Mouse (Mus musculus): ENCODE measurements around the gene Pacs2. TPM values are rescaled to one million over a fixed set of nuclear protein-coding genes. Genes with fewer than 3 reads are reported as not detected.
A peak's percentile ranks its signal among the peaks of the same experiment; 100 is the strongest.

The Pacs2 gene
- 22.6 and 24.4 TPM in 2 replicates for polyA plus RNA-seq (2015; fragmentation: Nextera tagmentation; extraction: Ambion mirVana)

- no peaks in the 10 kb centered on the region for H3K9me3 ChIP-seq
- H3K4me1 ChIP-seq: peaks cover 39% of the 10 kb centered on the region
- peak within 1 kb of the TSS; percentile 98 for H3K9ac ChIP-seq (replicated peaks)
- 2% methylated on average over 83 of the region's 85 CpGs for WGBS
- H3K4me3 ChIP-seq: peak within 1 kb of the TSS; percentile 100
- no peaks in the 10 kb centered on the region for H3K36me3 ChIP-seq
- peak; percentile 89 for ATAC-seq (replicated peaks)
- H3K4me2 ChIP-seq (replicated peaks): peak within 1 kb of the TSS; percentile 81
- no peaks in the 10 kb centered on the region for H3K27me3 ChIP-seq
- peak within 1 kb of the TSS; percentile 94 for H3K27ac ChIP-seq (replicated peaks)
Observed at GRCm38 (mm10) chr12:113013604-113014558, at the start of gene Pacs2. Pacs2 (plus strand) TSS chr12:113014508.

GRCm38 (mm10) chr12:112965783-112966182, 48.5 kb upstream of the Pacs2 start:
- no peaks in the 10 kb centered on the region for H3K4me1 ChIP-seq
- H3K9me3 ChIP-seq: no peaks in the 10 kb centered on the region
- H3K9ac ChIP-seq (replicated peaks): no peak overlapping the region
- WGBS: 83% methylated on average over 13 of the region's 13 CpGs
- no peak overlapping the region for H3K27ac ChIP-seq (replicated peaks)
- H3K27me3 ChIP-seq: no peaks in the 10 kb centered on the region
- no peak overlapping the region for H3K4me2 ChIP-seq (replicated peaks)
- H3K36me3 ChIP-seq: peaks cover 97% of the 10 kb centered on the region
- no peak for ATAC-seq (replicated peaks)
- no peak overlapping the region for H3K4me3 ChIP-seq

GRCm38 (mm10) chr12:112968943-112969342, 45.4 kb upstream of the Pacs2 start:
- H3K9ac ChIP-seq (replicated peaks): no peak overlapping the region
- no peak for ATAC-seq (replicated peaks)
- H3K4me1 ChIP-seq: no peaks in the 10 kb centered on the region
- H3K9me3 ChIP-seq: no peaks in the 10 kb centered on the region
- no peak overlapping the region for H3K27ac ChIP-seq (replicated peaks)
- WGBS: 86% methylated on average over 8 of the region's 8 CpGs
- no peaks in the 10 kb centered on the region for H3K27me3 ChIP-seq
- no peak overlapping the region for H3K4me3 ChIP-seq
- H3K36me3 ChIP-seq: peaks cover 93% of the 10 kb centered on the region
- no peak overlapping the region for H3K4me2 ChIP-seq (replicated peaks)

GRCm38 (mm10) chr12:112969616-112970015, 44.7 kb upstream of the Pacs2 start:
- Histone ChIP-seq H3K4me3 (no peak overlapping the region), H3K9ac (replicated peaks) (no peak overlapping the region), H3K4me2 (replicated peaks) (no peak overlapping the region), H3K27ac (replicated peaks) (no peak overlapping the region), H3K9me3 (no peaks in the 10 kb centered on the region), H3K4me1 (no peaks in the 10 kb centered on the region), H3K27me3 (no peaks in the 10 kb centered on the region), H3K36me3 (peaks cover 87% of the 10 kb centered on the region)
- no peak for ATAC-seq (replicated peaks)
- whole genome bisulfite sequencing: 90% methylated on average over 6 of the region's 6 CpGs

- no peaks in the 10 kb centered on the region for H3K27me3 ChIP-seq
- no peak overlapping the region for H3K4me3 ChIP-seq
- ATAC-seq (replicated peaks): no peak
- H3K36me3 ChIP-seq: peaks cover 61% of the 10 kb centered on the region
- no peak overlapping the region for H3K9ac ChIP-seq (replicated peaks)
- peaks cover 24% of the 10 kb centered on the region for H3K4me1 ChIP-seq
- 89% methylated on average over 9 of the region's 9 CpGs for WGBS
- H3K4me2 ChIP-seq (replicated peaks): no peak overlapping the region
- H3K27ac ChIP-seq (replicated peaks): no peak overlapping the region
- no peaks in the 10 kb centered on the region for H3K9me3 ChIP-seq
Observed at GRCm38 (mm10) chr12:112974736-112975135, 39.6 kb upstream of the Pacs2 start.

GRCm38 (mm10) chr12:112976371-112977073, 37.8 kb upstream of the Pacs2 start, which contains the start of gene Btbd6:
Btbd6 (plus strand) TSS chr12:112976482.
- WGBS: under 1% methylated on average over 79 of the region's 80 CpGs
- Histone ChIP-seq H3K36me3 (peaks cover 66% of the 10 kb centered on the region), H3K4me1 (peaks cover 24% of the 10 kb centered on the region), H3K27ac (replicated peaks) (peak within 1 kb of the TSS; percentile 94), H3K9ac (replicated peaks) (peak within 1 kb of the TSS; percentile 76), H3K4me3 (peak within 1 kb of the TSS; percentile 62), H3K9me3 (no peaks in the 10 kb centered on the region), H3K27me3 (no peaks in the 10 kb centered on the region), H3K4me2 (replicated peaks) (peak within 1 kb of the TSS; percentile 76)
- peak; percentile 97 for ATAC-seq (replicated peaks)

GRCm38 (mm10) chr12:112977156-112977555, 37.2 kb upstream of the Pacs2 start:
- WGBS: 41% methylated on average over 12 of the region's 12 CpGs
- H3K9ac ChIP-seq (replicated peaks): peak overlapping the region; percentile 76
- no peaks in the 10 kb centered on the region for H3K27me3 ChIP-seq
- H3K9me3 ChIP-seq: no peaks in the 10 kb centered on the region
- H3K4me3 ChIP-seq: peak overlapping the region; percentile 62
- peak overlapping the region; percentile 94 for H3K27ac ChIP-seq (replicated peaks)
- peaks cover 62% of the 10 kb centered on the region for H3K36me3 ChIP-seq
- H3K4me2 ChIP-seq (replicated peaks): peak overlapping the region; percentile 76
- peaks cover 24% of the 10 kb centered on the region for H3K4me1 ChIP-seq
- ATAC-seq (replicated peaks): no peak

GRCm38 (mm10) chr12:112982031-112982430, 32.3 kb upstream of the Pacs2 start:
- Histone ChIP-seq H3K4me1 (peaks cover 14% of the 10 kb centered on the region), H3K4me3 (no peak overlapping the region), H3K36me3 (peaks cover 76% of the 10 kb centered on the region), H3K27me3 (no peaks in the 10 kb centered on the region), H3K27ac (replicated peaks) (0 out of 2 replicates have a peak overlapping the region, but pooled peaks have one; percentile 0), H3K9me3 (no peaks in the 10 kb centered on the region), H3K4me2 (replicated peaks) (no peak overlapping the region), H3K9ac (replicated peaks) (no peak overlapping the region)
- no peak for ATAC-seq (replicated peaks)
- 35% methylated on average over 2 of the region's 2 CpGs for WGBS

GRCm38 (mm10) chr12:112985346-112985745, 29.0 kb upstream of the Pacs2 start:
- Histone ChIP-seq H3K27me3 (no peaks in the 10 kb centered on the region), H3K4me2 (replicated peaks) (no peak overlapping the region), H3K4me1 (no peaks in the 10 kb centered on the region), H3K9ac (replicated peaks) (no peak overlapping the region), H3K27ac (replicated peaks) (no peak overlapping the region), H3K36me3 (peaks cover 54% of the 10 kb centered on the region), H3K9me3 (no peaks in the 10 kb centered on the region), H3K4me3 (no peak overlapping the region)
- 93% methylated on average over 6 of the region's 6 CpGs for WGBS
- ATAC-seq (replicated peaks): no peak

- Histone ChIP-seq H3K9ac (replicated peaks) (no peak overlapping the region), H3K4me1 (no peaks in the 10 kb centered on the region), H3K27ac (replicated peaks) (no peak overlapping the region), H3K36me3 (peaks cover 43% of the 10 kb centered on the region), H3K27me3 (no peaks in the 10 kb centered on the region), H3K9me3 (no peaks in the 10 kb centered on the region), H3K4me3 (no peak overlapping the region), H3K4me2 (replicated peaks) (no peak overlapping the region)
- WGBS: 68% methylated on average over 6 of the region's 6 CpGs
- no peak for ATAC-seq (replicated peaks)
Observed at GRCm38 (mm10) chr12:112987877-112988276, 26.4 kb upstream of the Pacs2 start.

GRCm38 (mm10) chr12:112990706-112991405, 23.5 kb upstream of the Pacs2 start:
- no peak overlapping the region for H3K9ac ChIP-seq (replicated peaks)
- no peaks in the 10 kb centered on the region for H3K4me1 ChIP-seq
- H3K4me3 ChIP-seq: no peak overlapping the region
- 91% methylated on average over 5 of the region's 5 CpGs for WGBS
- peaks cover 27% of the 10 kb centered on the region for H3K36me3 ChIP-seq
- no peaks in the 10 kb centered on the region for H3K27me3 ChIP-seq
- no peak overlapping the region for H3K27ac ChIP-seq (replicated peaks)
- H3K4me2 ChIP-seq (replicated peaks): no peak overlapping the region
- no peak for ATAC-seq (replicated peaks)
- H3K9me3 ChIP-seq: no peaks in the 10 kb centered on the region
